Mouse (Mus musculus) layer of hippocampus, adult 8-10 months (tissue): ENCODE results near the gene Barhl2. TPM values are rescaled to one million over a fixed set of nuclear protein-coding genes. Genes with fewer than 3 reads are reported as not detected.

Experiments used
- DNase-seq, 2 experiments: peaks; one replicate each; pipeline ENCODE4 v3.0.0; 2022; ENCODE audit warnings: low spot score in 2 of 2
- total RNA-seq, 4 experiments: library from RNA; stranded (reverse); gene quantifications; 2 replicates each; pipeline ENCODE4 v1.2.4; 2022

Gene Barhl2
- under 1 TPM in 1 of 4 experiments, not detected in 3; 0.14 TPM for total RNA-seq

DNA sequence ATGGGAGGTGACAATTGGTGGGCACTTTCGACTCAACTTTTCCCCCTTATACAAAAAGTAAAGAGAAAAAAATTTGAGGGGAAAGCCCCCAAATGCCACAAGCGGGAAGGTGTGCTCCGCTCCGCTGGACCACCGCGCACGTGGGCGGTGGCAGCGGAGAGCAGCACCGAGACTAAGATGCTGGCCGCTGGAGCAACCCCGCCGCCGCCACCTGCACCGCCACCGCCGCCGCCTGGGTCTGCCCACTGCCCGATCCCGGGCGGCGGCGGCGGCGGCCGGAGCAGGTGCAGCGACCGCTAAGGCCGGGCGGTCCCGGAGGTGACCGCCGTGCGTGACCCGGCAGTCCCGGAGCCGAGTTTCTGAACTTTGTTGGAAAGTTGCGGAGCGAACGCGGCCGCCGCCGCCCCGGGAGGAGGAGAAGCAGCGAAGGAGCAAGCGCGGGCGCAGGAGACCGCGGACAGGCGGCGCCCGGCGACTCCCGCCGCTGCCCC lies at the start of gene Barhl2:
Gene Barhl2 (minus strand): TSS at position 181 of the 491 bp plus-strand sequence.
- DNase-seq, result no peak

GRCm38 (mm10) chr5:106506061-106506460 lies 48.1 kb upstream of the Barhl2 start:
- DNase-seq, result no peak

DNA sequence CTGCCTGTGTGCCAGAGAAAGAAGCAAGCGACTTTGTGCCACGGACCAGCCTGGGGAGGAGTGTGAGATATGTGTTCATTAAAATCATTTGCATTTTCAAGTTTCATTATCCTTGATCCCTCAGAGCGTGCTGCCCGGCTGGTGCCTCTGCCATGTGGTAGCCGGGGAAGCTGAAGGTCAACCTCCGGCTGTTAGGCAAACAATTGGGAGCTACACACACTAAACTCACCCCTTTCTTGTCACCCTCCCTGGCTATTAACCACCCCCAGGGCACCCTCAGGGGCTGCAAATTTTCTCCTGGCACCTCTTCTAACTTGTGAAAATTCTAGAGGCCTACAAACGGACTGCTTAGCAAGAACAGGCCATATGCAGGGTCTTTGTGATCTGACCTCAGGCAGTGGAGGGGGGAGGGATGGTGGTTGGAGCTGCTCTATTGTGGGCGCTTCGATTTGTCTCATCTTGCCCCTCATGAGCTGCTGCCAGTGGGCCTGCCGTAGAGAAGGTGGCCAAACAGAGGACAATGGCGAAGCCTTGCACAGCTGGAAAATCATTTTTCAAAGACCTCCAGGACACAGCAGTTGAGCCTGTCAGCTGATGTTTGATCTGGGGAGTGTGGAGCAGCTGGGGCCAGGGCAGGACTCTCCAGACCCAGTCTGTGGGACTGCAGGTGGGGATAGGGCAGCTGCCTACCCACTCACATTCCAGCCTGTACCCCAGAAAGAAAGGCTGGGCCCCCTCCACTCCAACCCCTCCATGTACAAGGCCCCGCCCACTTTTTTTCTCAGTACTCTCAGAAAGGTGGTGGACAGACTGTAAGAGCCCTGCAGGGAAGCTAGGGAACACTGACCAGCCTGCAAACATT lies 44.9 kb upstream of the Barhl2 start:
- DNase-seq, result no peak

GRCm38 (mm10) chr5:106502271-106502670 lies 44.3 kb upstream of the Barhl2 start:
- no peak for DNase-seq

DNA sequence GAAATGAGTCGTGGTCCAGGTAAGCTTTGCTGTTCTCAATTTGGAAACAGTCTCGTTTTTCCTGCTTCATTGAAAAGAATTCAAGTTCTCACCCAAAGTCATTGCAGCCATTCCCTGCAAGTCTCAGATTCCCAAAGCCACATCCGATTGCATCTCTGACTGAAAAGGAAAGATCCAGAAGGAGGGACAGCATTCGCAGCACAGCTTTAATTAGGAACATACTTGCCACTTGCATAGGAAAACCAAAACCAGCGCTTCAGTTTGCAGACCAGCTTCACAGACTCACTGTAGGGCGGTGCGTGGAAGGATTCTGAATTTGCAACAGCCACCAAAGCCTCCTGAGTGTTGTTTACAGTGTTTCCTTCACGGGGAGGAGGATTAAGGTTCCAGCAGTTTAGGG lies 33.8 kb upstream of the Barhl2 start:
- DNase-seq, result no peak

DNA sequence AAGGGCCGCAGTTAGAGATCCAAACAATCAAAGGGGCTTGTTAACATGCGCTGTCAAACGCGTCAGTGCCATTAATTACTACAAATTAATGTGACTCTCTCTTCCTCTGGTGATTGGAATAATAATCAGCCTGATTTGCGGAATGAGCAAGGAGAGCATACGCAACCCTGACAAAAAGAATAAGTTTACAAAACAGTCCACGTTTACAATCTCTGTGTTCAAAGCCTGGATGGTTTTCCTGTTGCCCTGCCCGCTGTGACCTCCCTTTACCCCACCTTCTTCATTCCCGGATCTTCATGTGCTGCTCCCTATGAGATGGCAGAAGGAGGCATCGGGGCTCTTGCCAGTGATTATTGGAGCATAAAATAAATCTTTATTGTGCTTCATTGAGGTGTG lies 14.1 kb upstream of the Barhl2 start:
- no peak for DNase-seq

DNA sequence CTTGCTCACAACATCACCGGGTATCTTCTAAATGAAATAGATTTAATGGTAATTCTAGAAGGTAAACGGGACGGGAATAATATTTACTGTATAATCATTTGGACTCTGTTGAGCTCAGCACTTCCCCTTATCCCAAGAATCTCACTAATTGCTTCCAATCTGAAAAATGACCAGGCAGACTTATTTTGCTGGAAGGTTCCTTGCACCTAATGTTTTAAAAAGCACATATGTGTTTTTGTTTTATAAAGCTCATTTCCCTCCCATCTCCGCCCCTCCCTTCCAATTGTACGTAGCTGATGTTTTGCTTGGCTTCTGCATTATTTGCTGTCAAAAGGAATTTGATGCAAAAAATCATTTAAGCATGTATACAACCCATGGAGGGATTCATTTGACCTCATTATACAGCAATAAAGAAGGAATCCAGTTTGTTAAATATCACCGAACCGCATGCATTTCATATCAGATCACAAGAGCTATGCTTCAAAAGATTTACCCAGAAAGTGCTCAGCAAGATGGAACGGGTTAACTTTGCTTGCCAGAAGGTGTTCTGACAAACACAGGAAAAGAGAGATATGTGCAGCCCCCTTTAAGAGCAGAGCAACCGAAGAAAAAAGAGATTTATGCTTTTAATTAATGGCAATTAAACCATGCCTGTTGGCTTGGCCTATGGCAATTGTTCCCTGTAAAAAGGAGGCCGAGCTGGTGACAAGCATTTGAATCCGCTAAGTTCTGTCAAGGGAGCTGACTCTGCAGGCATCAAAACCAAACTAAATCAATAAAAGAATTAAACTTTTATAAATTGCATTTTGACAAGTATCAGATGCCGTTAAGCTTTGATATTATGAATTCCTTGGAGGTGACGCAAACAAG lies 13.5 kb upstream of the Barhl2 start:
- DNase-seq, result no peak

DNA sequence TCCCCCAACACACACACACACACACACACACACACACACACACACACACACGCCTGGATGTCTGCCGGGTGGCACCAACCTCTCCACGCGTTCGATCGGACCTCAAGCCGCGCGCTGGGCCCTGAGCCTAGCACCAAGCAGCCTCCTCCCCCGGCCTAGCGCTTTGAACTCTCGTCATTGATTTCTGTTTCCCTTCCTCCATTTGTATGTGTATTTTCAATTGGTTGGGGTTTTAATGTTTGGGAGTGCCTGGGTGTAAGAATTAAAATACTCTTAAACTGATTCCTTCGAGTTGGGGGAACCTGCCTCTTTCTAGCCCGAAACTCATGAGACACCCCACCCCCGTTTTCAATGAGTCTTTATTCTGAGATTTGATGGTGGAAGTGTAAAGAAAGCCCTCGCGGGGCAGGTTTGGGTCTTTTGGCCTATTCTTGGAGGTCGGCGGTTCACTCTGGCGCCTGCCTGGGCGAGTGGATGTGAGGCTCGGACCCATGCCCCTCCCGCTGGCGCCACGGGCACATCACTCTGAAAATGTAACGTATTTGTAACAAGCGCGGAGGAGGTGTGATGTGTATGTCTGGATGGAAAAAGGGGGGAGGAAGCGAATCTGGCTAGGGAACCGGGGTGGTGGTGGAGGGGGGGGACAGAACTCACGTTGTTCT lies 7.3 kb upstream of the Barhl2 start:
- DNase-seq, result no peak

DNA sequence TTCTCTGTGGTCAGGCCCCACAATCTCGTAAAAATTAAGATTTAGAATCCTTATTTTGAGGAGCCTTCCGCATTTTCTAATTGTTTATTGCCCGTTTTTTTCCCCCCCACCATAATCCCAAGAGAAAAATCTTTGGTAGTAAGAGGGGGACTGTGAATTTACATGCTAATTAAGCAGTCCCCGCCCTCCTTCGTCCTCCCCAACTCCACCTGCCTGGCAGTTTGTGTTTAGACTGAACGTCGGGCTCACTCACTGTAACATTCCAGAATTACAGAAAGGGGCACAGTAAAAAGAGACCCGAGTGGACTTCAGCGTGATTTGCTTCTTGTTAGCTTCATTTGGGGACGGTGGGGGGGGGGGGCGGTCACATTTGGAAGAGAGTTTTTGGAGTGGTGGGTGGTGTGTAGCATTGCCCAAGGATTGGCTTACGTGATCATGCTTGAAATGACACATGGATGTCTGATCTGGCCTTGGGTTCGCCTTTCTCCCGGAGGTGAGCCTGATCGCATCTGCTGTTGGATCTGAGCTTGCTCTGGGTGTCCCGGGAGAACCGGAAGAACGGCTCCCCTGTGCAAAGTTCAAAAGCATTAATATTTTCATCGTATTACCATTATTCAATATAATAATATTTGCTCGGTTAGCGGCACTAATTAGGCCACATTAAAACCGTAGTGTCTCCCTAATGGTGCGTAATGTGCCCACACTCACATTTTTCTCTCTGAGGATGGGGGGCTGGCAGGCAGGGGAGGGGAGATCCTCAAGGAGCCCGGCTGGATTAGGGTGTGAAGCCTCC lies 6.6 kb upstream of the Barhl2 start:
- DNase-seq, result no peak

GRCm38 (mm10) chr5:106463661-106464191 lies 5.8 kb upstream of the Barhl2 start:
- no peak for DNase-seq

GRCm38 (mm10) chr5:106461913-106462312 lies 3.9 kb upstream of the Barhl2 start:
- no peak for DNase-seq

DNA sequence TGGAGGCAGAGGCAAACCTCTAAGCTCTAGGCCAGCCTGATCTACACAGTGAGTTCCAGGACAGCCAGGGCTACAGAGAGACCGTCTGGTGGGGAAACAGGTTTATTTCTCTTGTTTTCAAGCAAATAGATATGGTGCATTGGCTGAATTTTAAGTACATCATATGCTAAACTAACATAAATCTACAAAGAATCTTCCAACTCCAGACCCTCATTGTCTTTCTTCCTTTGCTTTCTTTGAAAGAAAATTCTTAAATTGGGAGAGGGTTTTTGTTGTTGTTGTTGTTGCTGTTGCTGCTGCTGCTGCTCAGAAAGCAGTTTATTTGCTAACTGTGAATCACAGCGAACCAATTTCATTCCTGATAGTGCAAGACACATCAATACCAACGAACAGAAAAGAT lies 3.5 kb upstream of the Barhl2 start:
- DNase-seq, result no peak

- DNase-seq, result no peak
Measured at GRCm38 (mm10) chr5:106460535-106460934, 2.6 kb upstream of the Barhl2 start.

GRCm38 (mm10) chr5:106460001-106460511 lies 2.1 kb upstream of the Barhl2 start:
- DNase-seq, result no peak

- no peak for DNase-seq
Measured at GRCm38 (mm10) chr5:106459120-106459641, 1.2 kb upstream of the Barhl2 start.

- no peak for DNase-seq
Measured at GRCm38 (mm10) chr5:106458477-106459119, 632 bp upstream of the Barhl2 start.

DNA sequence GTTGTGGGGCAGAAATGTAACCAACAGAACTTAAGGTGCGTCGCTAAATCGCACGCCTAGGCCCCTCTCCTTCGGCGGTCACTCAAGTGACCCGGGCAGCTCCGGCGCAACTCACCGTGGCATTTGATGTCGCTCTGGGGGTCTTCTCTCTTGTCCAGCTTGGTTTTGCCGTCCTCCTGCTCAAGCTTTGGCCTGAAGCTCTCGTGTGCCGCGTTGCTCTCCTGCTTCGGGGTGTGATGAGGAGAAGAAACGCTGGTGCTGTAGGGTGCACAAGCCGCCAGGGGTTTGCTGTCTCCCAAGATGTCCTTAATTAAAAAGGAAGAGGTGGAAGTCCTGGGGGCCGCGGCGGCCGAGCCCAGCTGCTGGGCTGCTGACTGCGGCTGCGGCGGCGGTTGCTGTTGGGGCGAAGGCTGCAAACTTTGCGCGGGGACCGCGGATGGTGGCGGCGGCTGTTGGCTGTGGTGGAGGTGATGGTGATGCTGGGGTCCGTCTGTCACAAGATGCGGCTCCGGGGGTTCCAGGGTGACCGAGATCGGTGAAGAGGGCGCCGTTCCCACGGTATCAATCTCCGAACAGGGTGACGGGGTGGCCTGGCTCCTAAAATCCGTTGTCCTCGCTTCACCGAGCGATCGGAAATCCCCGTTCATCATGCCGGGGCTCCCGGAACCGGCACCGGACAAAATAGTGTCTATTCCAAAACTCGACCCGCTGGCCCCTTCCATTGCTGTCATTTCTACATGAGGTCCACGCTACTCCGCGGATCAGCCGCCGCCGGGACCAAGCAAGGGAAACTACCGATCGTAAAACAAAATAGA lies 648 bp downstream of the Barhl2 start:
- DNase-seq, result no peak

- no peak for DNase-seq
Measured at GRCm38 (mm10) chr5:106455984-106456383, 2.0 kb downstream of the Barhl2 start.
